Mouse (Mus musculus): ENCODE measurements at regions not wholly inside any gene's neighbourhood (a gene's known extent, or its start where the extent isn't known, plus 50 kb on each side); places are given as distances from the start of the nearest gene placed in this dataset.
A peak's percentile ranks its signal among the peaks of the same experiment; 100 is the strongest.

- no peak for DNase-seq (ENCODE audit: low spot score)
These were observed 292.2 kb upstream of the Large1 start for GRCm38 (mm10) chr8:73645582-73645981.

GRCm38 (mm10) chr8:73626798-73627197 is 273.5 kb upstream of the Large1 start:
- no peak for DNase-seq (ENCODE audit: low spot score)

- no peak for DNase-seq (ENCODE audit: low spot score)
These were observed 265.6 kb upstream of the Large1 start for GRCm38 (mm10) chr8:73618946-73619345.

- DNase-seq (ENCODE audit: low spot score), result peak; percentile 43
These were observed 261.3 kb upstream of the Large1 start for GRCm38 (mm10) chr8:73614631-73615030.

- DNase-seq (ENCODE audit: low spot score), result no peak
These were observed 260.8 kb upstream of the Large1 start for GRCm38 (mm10) chr8:73614106-73614505.

- peak; percentile 66 for DNase-seq (ENCODE audit: low spot score)
These were observed 258.2 kb upstream of the Large1 start for GRCm38 (mm10) chr8:73611583-73611982.

- no peak for DNase-seq (ENCODE audit: low spot score)
These were observed 217.3 kb upstream of the Large1 start for GRCm38 (mm10) chr8:73570599-73570998.

- no peak for DNase-seq (ENCODE audit: low spot score)
These were observed 216.6 kb upstream of the Large1 start for GRCm38 (mm10) chr8:73569963-73570362.
